Mouse (Mus musculus) forebrain, embryonic 13.5 days (tissue): ENCODE results near the gene Ccl17. TPM values are rescaled to one million over a fixed set of nuclear protein-coding genes. Genes with fewer than 3 reads are reported as not detected.

ENCODE experiments used
- ATAC-seq: fragments of 200-750 bp; cut with Nextera tagmentation; 2 replicates; pipeline ENCODE4 v1.8.0; 2017
- H3K27ac ChIP-seq: fragments of 300-500 bp; sonication (generic); 2 replicates; pipeline ENCODE4 v1.5.1; 2015; ENCODE audit warnings: inconsistent platforms, mild to moderate bottlenecking, moderate library complexity
- H3K27me3 ChIP-seq: fragments of 300-500 bp; sonication (generic); 2 replicates; pipeline ENCODE4 v1.6.1; 2015; ENCODE audit warnings: mild to moderate bottlenecking, inconsistent platforms
- H3K36me3 ChIP-seq: fragments of 300-500 bp; sonication (generic); 2 replicates; pipeline ENCODE4 v1.6.1; 2015; ENCODE audit warnings: mild to moderate bottlenecking, inconsistent platforms; ENCODE audit not compliant: poor library complexity, severe bottlenecking
- H3K4me1 ChIP-seq: fragments of 300-500 bp; sonication (generic); 2 replicates; pipeline ENCODE4 v1.6.1; 2015; ENCODE audit warnings: inconsistent platforms
- H3K4me2 ChIP-seq: fragments of 300-500 bp; sonication (generic); 2 replicates; pipeline ENCODE4 v1.6.1; 2015; ENCODE audit warnings: inconsistent platforms, mild to moderate bottlenecking, moderate library complexity
- H3K4me3 ChIP-seq: fragments of 300-500 bp; sonication (generic); 2 replicates; pipeline ENCODE4 v1.5.1; 2015; ENCODE audit warnings: mild to moderate bottlenecking, inconsistent platforms
- H3K9ac ChIP-seq: fragments of 300-500 bp; sonication (generic); 2 replicates; pipeline ENCODE4 v1.6.1; 2015; ENCODE audit warnings: mild to moderate bottlenecking, inconsistent platforms
- H3K9me3 ChIP-seq: fragments of 300-500 bp; sonication (generic); replicated peaks from 2 replicates; pipeline ENCODE4 v1.6.1; 2016; ENCODE audit warnings: inconsistent platforms
- WGBS: fragments of 180-500 bp; shearing (Covaris S2); methylation state at CpG from one replicate; pipeline ENCODE4 v1.1.7; 2015; 5-methylcytosine and 5-hydroxymethylcytosine counted together
- polyA plus RNA-seq: library from polyadenylated mRNA; unstranded; fragments of >200 nt; fragmentation: Nextera tagmentation; extraction: Ambion mirVana; gene quantifications from 2 replicates; pipeline ENCODE4 v1.2.1, GENCODE M21; 2015

Gene Ccl17
- polyA plus RNA-seq, 1 experiment from 2014 or later: not detected

GRCm38 (mm10) chr8:94794782-94795181 is 15.5 kb upstream of the Ccl17 start:
- Histone ChIP-seq H3K4me1 (no peaks in the 10 kb centered on the region), H3K9me3 (no peaks in the 10 kb centered on the region), H3K36me3 (no peaks in the 10 kb centered on the region), H3K4me2 (no peak overlapping the region), H3K9ac (no peak overlapping the region), H3K27ac (no peak overlapping the region), H3K4me3 (no peak overlapping the region), H3K27me3 (no peaks in the 10 kb centered on the region)
- 95% methylated on average over 2 of the region's 2 CpGs for WGBS
- no peak for ATAC-seq

GRCm38 (mm10) chr8:94800278-94800968 is 9.8 kb upstream of the Ccl17 start:
- Histone ChIP-seq H3K27ac (no peak overlapping the region), H3K27me3 (no peaks in the 10 kb centered on the region), H3K9ac (no peak overlapping the region), H3K9me3 (no peaks in the 10 kb centered on the region), H3K4me2 (no peak overlapping the region), H3K4me3 (no peak overlapping the region), H3K4me1 (no peaks in the 10 kb centered on the region), H3K36me3 (no peaks in the 10 kb centered on the region)
- ATAC-seq: no peak
- WGBS: 58% methylated on average over 7 of the region's 7 CpGs

GRCm38 (mm10) chr8:94801293-94802095 is 8.8 kb upstream of the Ccl17 start:
- WGBS: 38% methylated on average over 14 of the region's 14 CpGs
- no peaks in the 10 kb centered on the region for H3K9me3 ChIP-seq
- H3K36me3 ChIP-seq: no peaks in the 10 kb centered on the region
- H3K27ac ChIP-seq: no peak overlapping the region
- peak overlapping the region; percentile 21; the same call in 1 of the 2 replicates for H3K4me2 ChIP-seq
- no peak overlapping the region for H3K4me3 ChIP-seq
- no peaks in the 10 kb centered on the region for H3K4me1 ChIP-seq
- no peak for ATAC-seq
- H3K9ac ChIP-seq: no peak overlapping the region
- no peaks in the 10 kb centered on the region for H3K27me3 ChIP-seq

GRCm38 (mm10) chr8:94802375-94802774 is 7.9 kb upstream of the Ccl17 start:
- WGBS: 81% methylated on average over 4 of the region's 4 CpGs

GRCm38 (mm10) chr8:94803551-94803950 is 6.7 kb upstream of the Ccl17 start:
- no peaks in the 10 kb centered on the region for H3K27me3 ChIP-seq
- H3K36me3 ChIP-seq: no peaks in the 10 kb centered on the region
- WGBS: 81% methylated on average over 6 of the region's 6 CpGs
- H3K27ac ChIP-seq: no peak overlapping the region
- no peak for ATAC-seq
- H3K9ac ChIP-seq: no peak overlapping the region
- H3K9me3 ChIP-seq: no peaks in the 10 kb centered on the region
- no peak overlapping the region for H3K4me2 ChIP-seq
- no peak overlapping the region for H3K4me3 ChIP-seq
- no peaks in the 10 kb centered on the region for H3K4me1 ChIP-seq

More at GRCm38 (mm10) chr8:94802375-94802774, 7.9 kb upstream of the Ccl17 start:
- Histone ChIP-seq H3K27me3 (no peaks in the 10 kb centered on the region), H3K4me3 (no peak overlapping the region), H3K9ac (no peak overlapping the region), H3K4me2 (no peak overlapping the region), H3K27ac (no peak overlapping the region), H3K4me1 (no peaks in the 10 kb centered on the region), H3K9me3 (no peaks in the 10 kb centered on the region), H3K36me3 (no peaks in the 10 kb centered on the region)
- no peak for ATAC-seq

GRCm38 (mm10) chr8:94804546-94805340 is 5.5 kb upstream of the Ccl17 start:
- no peaks in the 10 kb centered on the region for H3K36me3 ChIP-seq
- no peak overlapping the region for H3K4me3 ChIP-seq
- no peaks in the 10 kb centered on the region for H3K9me3 ChIP-seq
- no peaks in the 10 kb centered on the region for H3K27me3 ChIP-seq
- WGBS: 76% methylated on average over 10 of the region's 10 CpGs
- ATAC-seq: no peak
- H3K4me2 ChIP-seq: no peak overlapping the region
- no peak overlapping the region for H3K9ac ChIP-seq
- H3K27ac ChIP-seq: no peak overlapping the region
- no peaks in the 10 kb centered on the region for H3K4me1 ChIP-seq

GRCm38 (mm10) chr8:94805811-94806210 is 4.4 kb upstream of the Ccl17 start:
- no peak overlapping the region for H3K9ac ChIP-seq
- no peak overlapping the region for H3K27ac ChIP-seq
- H3K4me3 ChIP-seq: no peak overlapping the region
- ATAC-seq: no peak
- H3K4me2 ChIP-seq: no peak overlapping the region
- 60% methylated on average over 4 of the region's 4 CpGs for WGBS
- H3K27me3 ChIP-seq: no peaks in the 10 kb centered on the region
- no peaks in the 10 kb centered on the region for H3K36me3 ChIP-seq
- no peaks in the 10 kb centered on the region for H3K4me1 ChIP-seq
- H3K9me3 ChIP-seq: no peaks in the 10 kb centered on the region

GRCm38 (mm10) chr8:94807506-94807905 is 2.7 kb upstream of the Ccl17 start:
- Histone ChIP-seq H3K27me3 (no peaks in the 10 kb centered on the region), H3K36me3 (no peaks in the 10 kb centered on the region), H3K4me2 (no peak overlapping the region), H3K4me3 (no peak overlapping the region), H3K9ac (no peak overlapping the region; the same call in 1 of the 2 replicates), H3K9me3 (no peaks in the 10 kb centered on the region), H3K4me1 (peaks cover 4% of the 10 kb centered on the region; the same call in 1 of the 2 replicates), H3K27ac (no peak overlapping the region)
- ATAC-seq: no peak
- WGBS: 72% methylated on average over 7 of the region's 7 CpGs

GRCm38 (mm10) chr8:94808372-94808771 is 1.9 kb upstream of the Ccl17 start:
- ATAC-seq: no peak
- Histone ChIP-seq H3K4me1 (peaks cover 6% of the 10 kb centered on the region; the same call in 1 of the 2 replicates), H3K27ac (no peak overlapping the region), H3K4me2 (no peak overlapping the region), H3K27me3 (no peaks in the 10 kb centered on the region), H3K36me3 (no peaks in the 10 kb centered on the region), H3K9ac (no peak overlapping the region), H3K9me3 (no peaks in the 10 kb centered on the region), H3K4me3 (no peak overlapping the region)
- WGBS: 86% methylated on average over 6 of the region's 6 CpGs

GRCm38 (mm10) chr8:94810855-94811254 is 602 bp downstream of the Ccl17 start:
- Histone ChIP-seq H3K4me1 (peaks cover 6% of the 10 kb centered on the region; the same call in 1 of the 2 replicates), H3K36me3 (no peaks in the 10 kb centered on the region), H3K27ac (no peak overlapping the region), H3K9ac (no peak overlapping the region), H3K27me3 (no peaks in the 10 kb centered on the region), H3K4me2 (no peak overlapping the region), H3K4me3 (no peak overlapping the region), H3K9me3 (no peaks in the 10 kb centered on the region)
- ATAC-seq: no peak
- WGBS: 85% methylated on average over 5 of the region's 5 CpGs

GRCm38 (mm10) chr8:94811654-94812053 is 1.4 kb downstream of the Ccl17 start:
- Histone ChIP-seq H3K4me3 (no peak overlapping the region), H3K4me2 (no peak overlapping the region), H3K9ac (no peak overlapping the region), H3K27me3 (no peaks in the 10 kb centered on the region), H3K4me1 (peaks cover 6% of the 10 kb centered on the region; the same call in 1 of the 2 replicates), H3K9me3 (no peaks in the 10 kb centered on the region), H3K27ac (no peak overlapping the region), H3K36me3 (no peaks in the 10 kb centered on the region)
- WGBS: 85% methylated on average over 6 of the region's 6 CpGs
- ATAC-seq: no peak

- Histone ChIP-seq H3K4me3 (peak overlapping the region; percentile 26), H3K4me2 (peak overlapping the region; percentile 49), H3K36me3 (no peaks in the 10 kb centered on the region), H3K9me3 (no peaks in the 10 kb centered on the region), H3K4me1 (peaks cover 6% of the 10 kb centered on the region; the same call in 1 of the 2 replicates), H3K27me3 (no peaks in the 10 kb centered on the region), H3K27ac (peak overlapping the region; percentile 10; the same call in 1 of the 2 replicates), H3K9ac (peak overlapping the region; percentile 36)
- WGBS: 26% methylated on average over 6 of the region's 6 CpGs
- peak; percentile 76 for ATAC-seq
These were observed 2.4 kb downstream of the Ccl17 start for GRCm38 (mm10) chr8:94812645-94813098.
